Mouse (Mus musculus): ENCODE results near the gene Acsl4. TPM values are rescaled to one million over a fixed set of nuclear protein-coding genes. Genes with fewer than 3 reads are reported as not detected.

The Acsl4 gene
- polyA plus RNA-seq, 2 experiments = 6.4 to 16.1 TPM

DNA sequence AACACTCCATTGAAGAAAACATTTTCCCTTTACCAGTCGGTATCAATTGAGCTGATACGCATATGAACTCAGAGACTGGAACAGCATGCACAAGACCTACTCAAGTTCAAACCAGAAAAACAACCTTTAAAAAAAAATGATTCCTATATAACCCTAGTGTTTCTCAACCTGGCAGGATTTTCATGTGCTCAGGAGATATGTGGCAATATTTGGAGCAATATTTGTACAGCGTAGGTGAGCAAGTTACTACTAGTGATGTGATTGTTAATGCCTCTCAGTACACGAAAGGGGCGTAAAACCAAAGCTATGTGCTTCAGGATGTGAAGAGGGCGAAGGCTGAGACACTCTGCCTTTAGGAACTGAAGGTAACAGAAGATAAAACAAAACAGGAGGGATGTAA is 54.1 kb downstream of the Acsl4 start:
- H3K36me3 ChIP-seq (replicated peaks; ENCODE audit: control insufficient read depth, insufficient read depth, low read depth) = no peaks in the 10 kb centered on the region; the same call in 1 of the 2 replicates
- H3K27me3 ChIP-seq (ENCODE audit: control insufficient read depth, insufficient read depth, low read length) = no peaks in the 10 kb centered on the region
- ATAC-seq (ENCODE audit: insufficient read depth) (no peak), DNase-seq (ENCODE audit: low read depth in 3 of 3, low spot score in 3 of 3) (no peak)
- no peaks in the 10 kb centered on the region for H3K9me3 ChIP-seq (ENCODE audit: control insufficient read depth, low read length)
- no peak for TF ChIP-seq EP300 (IDR thresholded peaks at IDR 0.05; ENCODE audit: low read depth)
- no peak for TF ChIP-seq CTCF (IDR thresholded peaks at IDR 0.05; ENCODE audit: low read depth)
- no peak overlapping the region for H3K4me2 ChIP-seq (ENCODE audit: low read depth)
- WGBS (ENCODE audit: insufficient replicate concordance) = 82% methylated on average over 6 of the region's 6 CpGs
- H3K4me3 ChIP-seq (ENCODE audit: insufficient read depth in 1 of 2, low read depth in 2 of 2, low read length in 2 of 2) = no peak overlapping the region
- H3K27ac ChIP-seq = no peak overlapping the region
- no peaks in the 10 kb centered on the region for H3K4me1 ChIP-seq (replicated peaks; ENCODE audit: control insufficient read depth in 2 of 2, insufficient read depth in 2 of 2, low read length in 1 of 2)
- no peak overlapping the region for H3K9ac ChIP-seq (replicated peaks)

DNA sequence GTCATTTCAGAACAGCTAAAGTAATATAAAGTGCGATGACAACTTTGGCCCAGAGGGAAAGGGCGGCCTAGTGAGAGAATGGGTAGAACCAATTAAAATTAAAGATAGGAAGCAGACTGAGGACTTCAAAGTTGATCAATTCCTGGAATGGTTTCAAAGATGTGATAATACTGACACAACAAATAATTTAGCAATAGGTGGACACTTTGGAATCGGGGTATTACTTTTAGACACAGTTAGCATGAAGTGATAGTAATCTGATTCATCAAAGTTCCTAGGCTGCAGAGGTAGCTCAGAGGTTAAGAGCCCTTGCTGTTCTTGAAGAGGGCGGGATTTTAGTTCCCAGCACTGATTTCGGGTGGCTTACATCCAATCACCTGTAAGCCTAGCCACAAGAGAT is 54.8 kb downstream of the Acsl4 start:
- no peaks in the 10 kb centered on the region for H3K27me3 ChIP-seq (ENCODE audit: control insufficient read depth, insufficient read depth, low read length)
- H3K9ac ChIP-seq (replicated peaks) = no peak overlapping the region
- H3K9me3 ChIP-seq (ENCODE audit: control insufficient read depth, low read length) = no peaks in the 10 kb centered on the region
- WGBS (ENCODE audit: insufficient replicate concordance) = 82% methylated on average over 5 of the region's 5 CpGs
- no peaks in the 10 kb centered on the region; the same call in 1 of the 2 replicates for H3K36me3 ChIP-seq (replicated peaks; ENCODE audit: control insufficient read depth, insufficient read depth, low read depth)
- ATAC-seq (ENCODE audit: insufficient read depth) = no peak
- H3K4me1 ChIP-seq (replicated peaks; ENCODE audit: control insufficient read depth in 2 of 2, insufficient read depth in 2 of 2, low read length in 1 of 2) = no peaks in the 10 kb centered on the region
- H3K27ac ChIP-seq = no peak overlapping the region
- no peak overlapping the region for H3K4me3 ChIP-seq (ENCODE audit: insufficient read depth in 1 of 2, low read depth in 2 of 2, low read length in 2 of 2)
- no peak overlapping the region for H3K4me2 ChIP-seq (ENCODE audit: low read depth)
- no peak for TF ChIP-seq EP300 (IDR thresholded peaks at IDR 0.05; ENCODE audit: low read depth)
- TF ChIP-seq CTCF (IDR thresholded peaks at IDR 0.05; ENCODE audit: low read depth) = no peak
- DNase-seq (ENCODE audit: low read depth in 3 of 3, low spot score in 3 of 3) = no peak

DNA sequence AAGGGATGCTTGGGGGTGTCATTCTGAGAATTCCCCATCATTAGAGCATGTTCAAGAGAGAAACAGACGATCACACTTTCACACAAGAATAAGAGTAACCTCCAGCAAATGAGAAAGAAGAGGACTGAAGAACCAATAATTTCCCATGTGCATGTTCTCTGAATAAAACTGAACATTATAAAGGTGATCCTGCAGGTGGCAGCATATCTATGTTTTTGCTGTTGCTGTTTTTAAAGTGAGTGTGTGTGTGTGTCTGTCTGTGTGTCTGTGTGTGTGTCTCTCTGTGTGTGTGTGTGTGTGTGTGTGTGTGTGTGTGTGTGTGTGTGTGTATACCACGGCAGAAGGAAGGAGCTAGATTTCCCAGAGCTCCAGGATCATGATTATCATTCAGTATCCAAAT is 64.6 kb downstream of the Acsl4 start:
- Histone ChIP-seq H3K4me2 (ENCODE audit: low read depth) (no peak overlapping the region), H3K9me3 (ENCODE audit: control insufficient read depth, low read length) (no peaks in the 10 kb centered on the region), H3K4me1 (replicated peaks; ENCODE audit: control insufficient read depth in 2 of 2, insufficient read depth in 2 of 2, low read length in 1 of 2) (no peaks in the 10 kb centered on the region), H3K9ac (replicated peaks) (no peak overlapping the region), H3K36me3 (replicated peaks; ENCODE audit: control insufficient read depth, insufficient read depth, low read depth) (no peaks in the 10 kb centered on the region; the same call in 1 of the 2 replicates), H3K4me3 (ENCODE audit: insufficient read depth in 1 of 2, low read depth in 2 of 2, low read length in 2 of 2) (no peak overlapping the region), H3K27me3 (ENCODE audit: control insufficient read depth, insufficient read depth, low read length) (no peaks in the 10 kb centered on the region), H3K27ac (no peak overlapping the region)
- no peak for ATAC-seq (ENCODE audit: insufficient read depth)
- TF ChIP-seq CTCF (IDR thresholded peaks at IDR 0.05; ENCODE audit: low read depth) (peak; percentile 18; the same call in 1 of the 2 replicates), EP300 (IDR thresholded peaks at IDR 0.05; ENCODE audit: low read depth) (no peak)
- no peak for DNase-seq (ENCODE audit: low read depth in 3 of 3, low spot score in 3 of 3)
- WGBS (ENCODE audit: insufficient replicate concordance) = 74% methylated on average over 1 of the region's 2 CpGs

DNA sequence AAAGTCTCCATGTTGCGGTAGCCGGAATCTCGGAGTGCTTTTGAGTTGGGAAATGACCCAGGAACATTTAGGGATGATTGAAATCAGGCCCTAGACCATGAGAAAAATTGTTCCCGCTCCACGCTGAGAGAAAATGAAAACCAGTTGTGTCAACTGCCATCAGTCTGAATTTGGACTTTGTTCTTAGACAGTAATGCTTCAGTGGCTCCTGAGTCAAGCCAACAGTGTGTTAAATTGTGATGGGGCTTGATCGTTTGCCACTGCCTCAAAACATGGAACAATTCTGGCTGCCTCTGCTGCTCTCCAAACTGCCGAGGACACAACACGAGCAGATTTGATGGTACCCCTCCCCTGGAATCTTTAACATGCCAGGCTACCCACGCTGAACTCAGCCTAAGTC is 74.2 kb downstream of the Acsl4 start:
- ATAC-seq (ENCODE audit: insufficient read depth) (no peak), DNase-seq (ENCODE audit: low read depth in 3 of 3, low spot score in 3 of 3) (no peak)
- no peaks in the 10 kb centered on the region for H3K9me3 ChIP-seq (ENCODE audit: control insufficient read depth, low read length)
- H3K9ac ChIP-seq (replicated peaks) = no peak overlapping the region
- H3K27ac ChIP-seq = no peak overlapping the region
- WGBS (ENCODE audit: insufficient replicate concordance) = 68% methylated on average over 9 of the region's 9 CpGs
- no peak overlapping the region for H3K4me3 ChIP-seq (ENCODE audit: insufficient read depth in 1 of 2, low read depth in 2 of 2, low read length in 2 of 2)
- no peaks in the 10 kb centered on the region for H3K36me3 ChIP-seq (replicated peaks; ENCODE audit: control insufficient read depth, insufficient read depth, low read depth)
- no peaks in the 10 kb centered on the region for H3K4me1 ChIP-seq (replicated peaks; ENCODE audit: control insufficient read depth in 2 of 2, insufficient read depth in 2 of 2, low read length in 1 of 2)
- no peaks in the 10 kb centered on the region for H3K27me3 ChIP-seq (ENCODE audit: control insufficient read depth, insufficient read depth, low read length)
- no peak overlapping the region for H3K4me2 ChIP-seq (ENCODE audit: low read depth)
- no peak for TF ChIP-seq CTCF (IDR thresholded peaks at IDR 0.05; ENCODE audit: low read depth)
- TF ChIP-seq EP300 (IDR thresholded peaks at IDR 0.05; ENCODE audit: low read depth) = no peak

DNA sequence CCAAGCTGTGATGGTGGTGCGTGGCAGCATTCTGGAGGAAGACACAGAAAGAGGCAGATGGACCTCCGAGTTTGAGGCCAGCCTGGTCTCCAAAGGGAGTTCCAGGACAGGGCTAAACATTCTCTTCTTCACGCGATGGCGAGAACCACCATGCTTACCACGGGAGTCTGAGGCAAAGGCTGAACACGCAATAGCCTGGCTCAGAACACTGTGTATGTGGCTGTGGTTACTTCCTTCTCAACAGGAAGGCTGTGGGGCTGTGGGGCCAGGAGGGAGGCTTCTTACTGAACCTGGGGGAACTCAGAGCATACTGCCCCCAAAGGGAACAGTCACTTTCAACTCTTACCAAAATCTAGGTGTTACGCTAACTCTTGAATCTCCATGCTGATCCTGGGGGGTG is 75.1 kb downstream of the Acsl4 start:
- ATAC-seq (ENCODE audit: insufficient read depth) (no peak), DNase-seq (ENCODE audit: low read depth in 3 of 3, low spot score in 3 of 3) (no peak)
- no peak for TF ChIP-seq CTCF (IDR thresholded peaks at IDR 0.05; ENCODE audit: low read depth)
- no peaks in the 10 kb centered on the region for H3K36me3 ChIP-seq (replicated peaks; ENCODE audit: control insufficient read depth, insufficient read depth, low read depth)
- no peaks in the 10 kb centered on the region for H3K4me1 ChIP-seq (replicated peaks; ENCODE audit: control insufficient read depth in 2 of 2, insufficient read depth in 2 of 2, low read length in 1 of 2)
- H3K27me3 ChIP-seq (ENCODE audit: control insufficient read depth, insufficient read depth, low read length) = no peaks in the 10 kb centered on the region
- H3K4me2 ChIP-seq (ENCODE audit: low read depth) = no peak overlapping the region
- 47% methylated on average over 8 of the region's 8 CpGs for WGBS (ENCODE audit: insufficient replicate concordance)
- no peak overlapping the region for H3K4me3 ChIP-seq (ENCODE audit: insufficient read depth in 1 of 2, low read depth in 2 of 2, low read length in 2 of 2)
- no peak overlapping the region for H3K27ac ChIP-seq
- no peak overlapping the region for H3K9ac ChIP-seq (replicated peaks)
- no peaks in the 10 kb centered on the region for H3K9me3 ChIP-seq (ENCODE audit: control insufficient read depth, low read length)
